Mouse (Mus musculus): Measurements from ENCODE around the gene Mmp15.
A peak's percentile ranks its signal among the peaks of the same experiment; 100 is the strongest.

Gene Mmp15

GRCm38 (mm10) chr8:95352151-95352870 lies at the start of gene Mmp15:
Gene Mmp15, plus strand, starts transcription at chr8:95352268.
- DNase-seq (ENCODE audit: low spot score), result no peak

DNA sequence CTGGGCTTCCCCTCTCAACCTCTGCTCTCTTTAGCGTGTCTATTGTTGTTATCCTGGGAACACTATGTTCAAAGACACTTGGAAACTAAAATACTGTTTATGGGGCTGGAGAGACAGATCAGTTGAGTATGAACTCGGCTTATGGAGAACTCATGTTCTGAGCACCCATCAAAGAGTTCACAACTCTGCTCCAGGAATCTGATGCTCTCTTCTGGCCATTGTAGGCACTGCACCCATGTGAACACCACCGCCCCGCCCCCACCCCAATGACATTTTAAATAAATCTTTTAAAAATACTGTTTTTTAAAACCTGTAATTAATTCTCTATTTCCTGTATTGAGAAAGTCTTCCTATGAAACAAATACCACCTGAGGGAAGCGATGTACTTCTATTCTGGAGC lies 49.7 kb upstream of the Mmp15 start:
- no peak for DNase-seq (ENCODE audit: low spot score)

DNA sequence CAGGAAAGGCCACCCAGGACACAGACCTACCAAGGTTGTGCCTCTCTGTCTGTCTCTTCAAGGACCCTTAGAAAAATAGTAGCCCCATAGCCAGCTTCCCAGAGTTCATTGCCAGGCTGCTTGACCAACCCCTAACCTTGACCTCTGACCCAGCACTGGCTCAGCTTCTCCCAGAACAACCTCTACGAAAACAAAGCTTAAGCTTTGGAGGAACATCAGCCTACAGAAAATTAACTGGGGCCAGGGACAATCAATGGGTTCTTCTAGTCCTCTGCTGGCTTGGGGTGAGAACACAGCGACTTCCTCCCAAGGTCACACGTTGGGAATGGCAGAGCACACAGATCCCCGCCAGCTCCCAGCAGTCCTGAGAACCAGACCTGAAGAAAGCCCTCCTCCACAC lies 46.5 kb upstream of the Mmp15 start:
- no peak for DNase-seq (ENCODE audit: low spot score)

GRCm38 (mm10) chr8:95306431-95306830 lies 45.6 kb upstream of the Mmp15 start, which contains the start of gene Cngb1:
Gene Cngb1, minus strand, starts transcription at chr8:95306585.
- DNase-seq (ENCODE audit: low spot score), result no peak

DNA sequence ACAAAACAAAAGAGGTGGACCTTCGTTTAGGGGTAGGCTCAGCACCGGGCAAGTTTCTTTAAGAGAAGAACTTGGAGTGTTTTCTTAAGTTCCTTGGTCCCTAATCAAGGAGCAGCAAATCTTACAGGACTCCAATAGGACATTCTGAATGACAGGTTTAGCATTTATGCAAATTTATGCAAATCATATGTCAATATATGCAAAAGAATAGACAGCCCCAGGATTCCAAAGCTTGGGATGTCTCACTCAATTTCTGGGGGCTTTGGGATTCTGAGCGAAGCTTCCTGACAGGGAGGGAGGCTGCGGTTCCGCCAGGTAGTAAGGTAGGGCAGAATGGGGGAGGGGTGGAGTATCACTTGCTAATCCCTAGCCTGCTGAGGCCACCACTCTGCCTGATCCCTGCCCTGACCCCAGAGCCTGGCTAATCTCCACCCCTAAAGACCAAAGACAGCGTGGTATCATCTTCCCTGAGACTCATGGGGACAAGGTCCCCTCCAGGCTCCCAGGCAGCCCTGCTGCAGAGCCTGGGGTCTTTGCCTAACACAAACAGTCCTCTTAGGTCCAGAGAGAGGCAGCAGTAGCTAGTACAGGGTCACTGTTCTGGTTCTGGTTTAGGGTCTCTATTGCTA lies 41.6 kb upstream of the Mmp15 start, which contains the start of gene Tepp:
Gene Tepp (plus strand): TSS at position 225 of the 629 bp plus-strand sequence.
- DNase-seq (ENCODE audit: low spot score), result no peak

- no peak for DNase-seq (ENCODE audit: low spot score)
Observed at GRCm38 (mm10) chr8:95312836-95313235, 39.2 kb upstream of the Mmp15 start.

GRCm38 (mm10) chr8:95313857-95314256 lies 38.2 kb upstream of the Mmp15 start:
- no peak for DNase-seq (ENCODE audit: low spot score)

GRCm38 (mm10) chr8:95314707-95315106 lies 37.4 kb upstream of the Mmp15 start:
- no peak for DNase-seq (ENCODE audit: low spot score)

- DNase-seq (ENCODE audit: low spot score), result no peak
Observed at GRCm38 (mm10) chr8:95315350-95315749, 36.7 kb upstream of the Mmp15 start.

DNA sequence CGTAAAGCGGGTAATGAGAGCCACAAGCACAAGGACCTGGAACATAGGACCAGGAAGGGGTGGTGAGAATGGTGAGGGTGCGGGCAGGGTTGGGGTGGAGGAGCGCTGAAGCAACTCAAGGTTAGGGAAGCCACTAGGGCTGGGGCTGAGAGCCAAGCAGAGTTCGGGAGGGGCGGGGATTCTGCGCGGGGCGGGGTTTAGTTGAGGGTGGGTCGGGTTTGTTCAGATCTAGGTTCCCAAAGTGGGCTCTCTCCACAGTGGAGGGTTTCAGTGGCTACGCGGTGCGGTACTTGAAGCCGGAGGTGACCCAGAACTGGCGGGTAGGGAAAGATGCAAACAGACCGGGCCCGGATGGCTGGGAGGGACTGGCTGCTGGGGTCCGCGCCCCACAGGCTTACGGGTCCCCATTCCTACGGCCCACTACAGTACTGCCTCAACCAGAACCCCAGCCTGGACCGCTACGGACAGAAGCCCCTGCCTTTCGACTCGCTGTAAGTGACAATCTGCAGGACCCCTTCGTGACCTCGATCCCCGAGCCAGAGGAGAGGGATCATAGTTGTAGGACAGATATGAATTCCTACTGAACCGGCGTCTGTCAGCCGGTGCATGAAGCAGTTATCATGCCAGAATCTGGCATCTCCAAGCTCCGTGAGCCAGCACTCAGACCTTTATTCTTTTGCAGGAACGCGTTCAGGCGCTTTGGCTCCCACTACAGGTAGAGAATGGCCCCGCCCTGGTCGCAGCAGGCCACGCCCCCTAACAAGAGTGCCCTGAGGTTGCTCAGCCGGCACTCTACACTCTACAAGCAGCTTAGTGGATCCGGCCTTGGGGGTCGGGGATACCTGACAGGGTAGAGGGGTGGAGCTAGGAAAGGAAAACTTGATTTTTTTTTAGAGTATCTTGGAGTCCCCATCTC lies 31.6 kb upstream of the Mmp15 start:
- no peak for DNase-seq (ENCODE audit: low spot score)

DNA sequence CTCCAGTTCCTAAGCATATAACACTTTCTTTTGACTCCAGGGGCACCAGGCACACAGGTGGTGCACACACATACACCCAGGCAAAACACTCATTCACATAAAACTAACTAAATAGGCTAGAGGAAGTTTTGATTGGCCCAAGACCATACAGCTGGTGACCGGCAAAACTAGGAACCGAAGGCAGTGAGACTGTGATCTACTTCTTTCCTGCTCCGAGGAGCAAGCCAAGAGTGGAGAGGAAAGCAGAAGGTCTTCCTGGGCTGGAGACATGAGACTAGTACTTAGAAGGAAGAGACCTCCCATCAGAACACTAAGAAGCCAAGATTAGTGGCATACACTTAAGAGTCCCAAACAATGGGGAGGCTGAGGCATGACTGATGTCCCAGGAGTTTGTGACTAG lies 28.9 kb upstream of the Mmp15 start:
- DNase-seq (ENCODE audit: low spot score), result no peak

GRCm38 (mm10) chr8:95324646-95325045 lies 27.4 kb upstream of the Mmp15 start:
- no peak for DNase-seq (ENCODE audit: low spot score)

DNA sequence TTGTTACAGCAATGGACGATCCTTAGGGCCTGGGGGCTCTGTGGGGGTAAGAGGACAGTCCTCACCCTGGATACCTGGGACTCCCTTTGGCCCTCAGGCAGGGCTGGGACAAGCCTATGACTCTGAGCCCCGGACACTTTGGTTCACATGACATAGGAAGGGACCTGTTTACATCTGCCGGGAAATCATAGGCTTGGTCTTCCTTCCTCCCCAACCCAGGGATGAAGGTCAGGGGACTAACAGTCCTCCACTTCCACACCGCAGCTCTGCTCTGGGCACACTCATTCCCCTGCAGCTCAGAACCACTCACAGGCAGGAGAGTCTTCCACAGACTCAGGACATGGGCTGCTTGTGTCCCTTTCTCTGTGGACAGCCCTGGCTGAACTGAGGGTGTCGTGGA lies 25.2 kb upstream of the Mmp15 start:
- DNase-seq (ENCODE audit: low spot score), result no peak

GRCm38 (mm10) chr8:95327866-95328465 lies 24.1 kb upstream of the Mmp15 start:
- DNase-seq (ENCODE audit: low spot score), result no peak

DNA sequence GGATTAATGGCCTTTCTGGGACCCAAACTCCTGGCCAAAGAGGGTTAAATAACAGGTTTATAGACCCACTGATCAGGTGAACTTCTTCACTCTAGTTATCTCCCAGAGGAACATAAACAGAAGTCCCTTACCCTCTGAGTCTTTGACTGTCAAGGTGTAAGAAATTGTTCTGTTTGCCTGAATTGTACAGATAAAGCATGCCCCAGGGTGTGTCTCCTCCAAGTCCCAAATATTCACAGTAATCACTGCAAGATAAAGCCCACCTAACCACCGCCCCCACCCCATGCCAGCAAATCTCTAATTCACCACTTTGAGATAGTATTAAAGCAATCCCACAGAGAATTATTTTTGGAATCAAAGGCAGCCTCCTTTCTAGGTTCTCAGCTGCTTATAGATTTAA lies 21.7 kb upstream of the Mmp15 start:
- DNase-seq (ENCODE audit: low spot score), result no peak

DNA sequence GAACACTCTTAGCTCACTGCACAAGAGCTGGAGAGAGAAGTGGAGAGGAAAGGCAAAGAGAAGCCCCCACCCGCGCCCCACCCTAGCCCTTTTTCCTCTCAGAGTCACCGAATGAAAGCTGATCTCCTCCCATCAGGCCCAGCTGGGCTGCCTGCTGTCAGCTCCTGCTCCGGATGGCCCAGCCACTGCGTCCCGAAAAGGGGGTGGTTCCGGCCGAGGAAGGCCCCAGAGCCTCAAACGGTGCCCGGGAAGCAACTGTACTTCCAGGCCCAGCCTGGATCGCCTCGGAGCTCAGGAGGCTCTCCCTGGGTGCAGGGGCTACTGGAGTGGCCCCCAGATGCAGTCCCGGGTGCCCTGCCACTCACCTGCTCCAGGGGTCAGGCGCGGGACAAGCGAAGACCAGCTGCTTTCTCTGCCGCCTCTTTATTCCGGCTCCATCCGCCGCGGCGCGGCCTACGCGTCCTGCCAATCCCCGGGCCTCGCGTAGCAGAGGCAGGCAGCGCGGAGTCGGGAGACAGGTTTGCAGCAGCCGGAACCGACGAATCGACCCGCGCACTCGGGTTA lies 20.8 kb upstream of the Mmp15 start:
- no peak for DNase-seq (ENCODE audit: low spot score)

DNA sequence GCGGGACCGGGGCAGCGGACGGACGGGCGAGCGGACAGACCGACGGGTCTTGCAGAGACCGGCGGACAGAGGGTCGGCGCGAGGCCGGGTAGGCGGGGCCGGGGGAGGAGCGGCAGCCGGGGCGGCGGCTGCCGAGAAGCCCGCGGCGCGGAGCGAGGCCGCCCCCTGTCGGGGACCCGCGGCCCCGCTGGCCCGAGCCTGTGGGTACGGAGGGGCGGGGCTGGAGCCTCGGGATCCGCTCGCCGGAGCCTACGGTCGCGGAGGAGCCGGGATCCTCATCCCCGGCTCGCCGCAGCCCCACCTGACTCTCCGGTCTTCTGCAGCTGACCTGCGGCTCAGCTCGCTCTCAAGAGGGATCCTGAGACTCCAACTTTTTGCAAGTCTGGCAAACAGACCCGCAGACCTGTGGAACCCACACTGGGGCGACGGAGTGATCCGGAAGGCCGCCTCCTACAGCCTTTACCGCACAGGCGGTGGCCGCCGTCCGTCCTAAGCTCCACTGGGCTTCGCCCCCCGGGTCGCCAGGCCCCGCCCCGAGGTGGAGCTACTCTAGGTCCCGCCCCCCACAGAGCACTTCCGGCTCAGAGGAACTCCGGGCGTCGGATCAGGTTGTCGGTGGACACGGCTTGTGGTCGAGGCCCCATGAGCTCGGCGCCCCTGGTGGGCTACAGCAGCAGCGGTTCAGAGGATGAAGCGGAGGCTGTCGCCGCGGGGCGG lies 20.2 kb upstream of the Mmp15 start, which contains the start of the genes Zfp319 and Usb1:
Gene Zfp319 (minus strand): TSS at position 231 of the 717 bp plus-strand sequence.
Gene Usb1 (plus strand): TSS at position 565 of the 717 bp plus-strand sequence.
- peak; percentile 86 for DNase-seq (ENCODE audit: low spot score)

GRCm38 (mm10) chr8:95332437-95333199 lies 19.4 kb upstream of the Mmp15 start:
- DNase-seq (ENCODE audit: low spot score), result no peak

GRCm38 (mm10) chr8:95335706-95336105 lies 16.4 kb upstream of the Mmp15 start:
- no peak for DNase-seq (ENCODE audit: low spot score)

DNA sequence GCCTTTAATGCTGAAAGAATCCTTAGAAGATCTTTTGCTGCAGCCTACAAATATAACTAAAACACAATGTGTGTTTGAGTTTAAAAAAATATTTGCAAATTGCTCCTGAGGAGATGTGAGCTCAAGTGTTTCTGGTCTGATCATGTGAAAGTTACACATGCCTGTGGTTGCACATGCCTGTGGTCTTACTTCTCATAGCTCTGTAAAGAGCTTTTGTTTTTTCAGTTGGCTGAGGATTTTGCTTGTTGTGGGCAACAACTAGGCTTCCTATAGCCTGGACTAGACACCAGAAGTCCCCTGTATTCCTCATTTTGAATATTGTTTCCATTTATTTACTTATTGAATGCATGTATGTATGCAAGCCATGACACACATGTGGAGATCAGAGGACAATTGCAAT lies 15.7 kb upstream of the Mmp15 start:
- no peak for DNase-seq (ENCODE audit: low spot score)

All from urinary bladder, postnatal 10 days (tissue).